Mouse (Mus musculus): ENCODE results near the gene Stard10.

Gene Stard10

DNA sequence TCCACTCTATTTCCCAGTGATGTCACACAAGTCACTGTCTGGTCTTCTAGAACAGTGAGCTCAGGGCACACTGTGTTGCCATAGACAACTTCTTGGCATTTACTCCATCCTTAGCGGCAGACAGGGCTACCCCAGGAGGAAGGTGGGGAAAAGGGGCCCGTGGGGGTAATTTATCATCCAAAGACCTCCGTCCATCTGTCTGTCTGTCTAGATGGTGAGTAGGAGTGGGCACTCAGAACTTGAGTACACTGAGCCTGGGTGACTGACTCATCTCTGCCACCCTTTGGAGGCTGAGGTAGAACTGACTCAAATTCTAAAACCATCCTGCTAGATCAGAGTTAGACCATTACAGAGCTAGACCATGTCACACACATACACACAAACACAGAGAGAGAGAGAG lies at the start of gene Stard10:
Stard10 (plus strand) TSS at position 73 of the 400 bp plus-strand sequence.
- DNase-seq (ENCODE audit: low read depth): no peak

DNA sequence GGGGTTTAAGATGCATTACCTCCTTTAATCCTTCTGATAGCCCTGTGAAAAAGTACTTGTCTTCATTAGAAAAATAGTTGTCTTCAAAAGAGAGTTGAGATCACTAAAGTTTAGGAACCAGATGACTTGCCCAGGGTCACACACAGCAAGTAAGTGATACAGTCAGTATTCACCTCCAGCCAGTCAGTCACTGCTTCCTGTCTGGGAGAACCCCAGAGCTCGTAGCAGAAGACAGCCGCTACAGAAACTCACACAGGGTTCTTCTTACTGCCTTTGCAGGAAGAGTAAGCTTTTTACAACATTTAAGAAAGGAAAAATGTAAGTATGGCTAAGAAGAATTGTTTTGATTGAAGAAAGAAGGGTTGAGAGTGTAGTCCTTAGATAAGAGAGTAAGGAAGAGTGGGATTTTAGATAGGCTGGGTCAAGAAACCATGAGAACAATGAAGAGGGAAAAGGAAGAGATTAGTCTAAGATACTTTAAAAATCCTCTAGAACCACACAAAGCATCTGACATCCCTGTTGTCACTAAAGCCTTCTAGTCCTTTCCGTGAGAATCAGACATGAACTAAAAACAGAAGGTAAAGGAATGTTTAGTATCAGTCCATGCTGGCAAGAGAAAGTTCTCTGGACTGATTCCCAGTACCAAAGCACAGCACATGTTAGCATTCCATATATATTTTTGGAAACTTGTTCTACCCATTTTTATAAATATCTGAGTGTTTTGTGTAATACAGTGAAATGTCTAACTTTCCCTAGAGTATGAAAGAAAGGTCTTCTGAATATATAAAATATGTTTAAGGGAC lies 49.2 kb upstream of the Stard10 start:
- no peak for DNase-seq (ENCODE audit: low read depth)

DNA sequence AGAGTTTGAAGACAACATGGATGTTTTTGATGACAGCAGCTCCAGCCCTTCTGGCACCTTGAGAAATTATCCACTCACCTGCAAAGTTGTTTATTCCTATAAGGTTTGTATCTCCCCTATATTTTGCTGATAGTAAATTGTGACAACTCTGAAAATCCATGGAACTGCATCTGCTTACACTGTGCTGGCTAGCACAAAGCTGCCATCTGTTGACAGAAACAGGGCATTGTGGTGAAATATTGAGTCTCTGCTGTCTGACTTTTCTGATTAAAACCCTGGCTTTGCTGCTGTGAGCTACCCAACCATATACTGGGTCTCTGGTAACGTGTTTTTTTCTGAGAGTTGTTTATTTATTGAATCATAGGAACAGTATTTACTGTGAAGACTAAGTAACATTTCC lies 45.3 kb upstream of the Stard10 start:
- no peak for DNase-seq (ENCODE audit: low read depth)

DNA sequence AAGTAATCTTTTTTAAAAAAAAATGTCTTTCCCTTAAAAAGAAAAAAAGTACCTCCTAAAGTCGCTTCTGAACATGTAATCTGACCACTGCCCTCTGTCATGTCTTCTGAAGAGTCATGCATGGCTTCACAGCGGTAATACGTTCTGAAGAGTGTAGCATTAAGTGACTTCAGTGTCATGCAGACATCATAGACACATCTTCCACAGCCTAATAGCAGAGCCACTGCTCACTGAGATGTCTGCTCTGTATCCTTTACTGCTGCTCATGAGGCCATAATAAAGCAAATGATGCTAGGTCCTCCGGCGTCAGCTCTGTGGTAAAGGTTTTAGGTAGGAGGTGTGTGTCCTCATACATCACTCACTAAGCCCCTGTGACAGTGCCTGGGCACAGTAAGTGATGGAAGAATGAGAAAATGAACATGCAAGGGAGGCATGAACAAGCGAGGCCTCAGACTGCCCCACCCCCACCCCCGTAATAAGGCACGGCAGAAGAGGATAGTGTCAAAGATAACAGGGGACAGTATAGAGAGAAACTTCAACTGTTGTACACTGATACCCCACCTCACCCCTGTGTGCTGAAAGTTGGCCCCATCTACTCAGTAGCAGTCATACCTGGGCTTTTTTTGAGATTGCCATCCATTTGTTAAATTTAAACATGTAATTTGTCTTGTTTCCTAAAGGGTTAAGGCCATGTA lies 44.3 kb upstream of the Stard10 start:
- DNase-seq (ENCODE audit: low read depth): no peak

DNA sequence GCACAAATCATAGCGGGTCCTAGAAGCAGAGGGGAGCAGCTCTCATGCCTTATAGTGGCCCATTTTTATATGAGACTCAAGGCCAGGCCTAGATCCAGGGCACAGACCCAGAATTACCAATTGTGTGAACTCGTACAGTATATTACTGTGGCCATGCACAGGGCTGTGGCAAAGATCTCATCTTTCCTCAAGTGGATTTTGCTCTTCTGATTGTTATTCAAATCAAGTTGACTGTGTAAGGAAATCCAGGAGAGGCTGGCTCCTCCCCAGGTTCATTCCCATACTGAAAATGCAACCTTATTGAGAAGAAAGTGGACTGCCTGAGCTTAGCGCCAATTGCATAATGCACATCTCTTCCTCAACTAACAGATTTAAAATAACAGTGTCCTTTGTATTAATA lies 34.2 kb upstream of the Stard10 start:
- DNase-seq (ENCODE audit: low read depth): no peak

DNA sequence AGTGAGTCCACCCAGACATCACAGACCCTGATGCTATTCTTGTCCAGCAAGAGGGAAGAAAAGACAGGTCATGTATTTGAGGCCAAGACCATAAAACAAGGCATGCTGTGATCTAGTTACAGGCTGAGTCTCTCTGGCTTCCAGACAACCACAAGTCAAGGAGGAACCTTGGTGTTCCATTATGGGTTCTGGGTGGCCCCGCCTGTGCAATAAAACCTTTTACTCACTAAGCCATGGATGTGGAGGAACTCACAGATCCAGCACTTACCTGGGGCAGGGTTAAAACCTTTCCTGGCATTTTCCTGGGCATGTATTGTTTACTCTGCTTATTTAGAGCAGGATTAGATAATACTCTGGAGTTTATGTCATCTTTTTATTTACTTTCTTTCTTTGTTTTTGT lies 32.4 kb upstream of the Stard10 start:
- DNase-seq (ENCODE audit: low read depth): no peak

DNA sequence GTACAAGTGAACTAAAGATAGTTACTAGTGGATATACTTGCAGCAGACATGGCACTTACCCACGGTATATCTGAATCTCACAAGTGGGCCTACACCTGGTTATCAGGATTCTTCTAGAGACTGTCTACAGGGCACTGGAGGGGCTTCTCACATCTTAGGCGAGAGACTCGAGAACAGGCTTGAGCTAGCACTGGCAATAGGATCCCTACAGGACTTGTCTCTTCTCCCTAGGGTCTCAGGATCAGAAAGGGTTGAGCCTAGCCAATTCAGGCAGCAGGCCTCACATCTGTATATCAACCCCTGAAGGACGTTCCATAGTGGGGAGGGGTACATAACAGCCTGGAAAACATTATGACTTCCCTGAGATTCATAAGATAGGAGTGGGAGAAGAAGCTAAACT lies 30.0 kb upstream of the Stard10 start:
- DNase-seq (ENCODE audit: low read depth): no peak

DNA sequence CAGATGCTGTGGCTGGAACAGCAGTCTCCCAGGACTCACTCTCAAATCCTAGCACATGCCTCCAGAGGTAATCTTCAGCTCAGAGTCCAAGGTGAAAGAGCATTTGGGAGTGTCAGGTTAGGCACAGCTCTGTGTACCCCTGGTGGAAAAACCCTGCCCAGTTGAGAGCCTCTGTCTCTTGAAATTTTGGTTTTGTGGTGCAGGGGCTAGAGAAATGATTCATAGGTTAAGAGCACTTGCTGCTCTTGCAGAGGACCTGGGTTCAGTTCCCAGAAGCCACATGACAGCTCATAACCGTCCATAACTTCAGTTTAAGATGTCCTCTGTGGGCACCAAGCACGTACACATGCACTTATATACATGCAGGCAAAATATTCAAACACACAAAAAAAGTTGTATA lies 29.1 kb upstream of the Stard10 start:
- peak; percentile 57 for DNase-seq (ENCODE audit: low read depth)

DNA sequence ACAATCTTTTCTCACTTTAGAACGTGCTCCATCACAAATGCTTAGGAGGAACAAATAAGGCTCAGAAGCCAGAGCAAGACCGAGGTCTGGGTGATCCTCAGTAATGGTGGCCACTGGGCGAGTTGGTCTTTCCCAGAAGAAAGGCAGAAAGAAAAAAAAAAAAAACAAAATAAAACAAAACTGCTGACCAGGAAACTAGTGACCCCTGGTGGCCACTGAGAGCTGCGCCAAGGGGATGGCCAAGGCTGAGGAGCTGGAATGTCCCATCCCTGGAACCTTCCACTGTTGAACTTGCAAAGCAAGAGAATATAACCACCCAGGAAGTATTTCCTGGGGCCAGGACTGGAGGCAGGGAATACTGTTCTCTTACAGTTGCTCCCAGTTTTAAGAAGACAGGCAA lies 28.4 kb upstream of the Stard10 start:
- DNase-seq (ENCODE audit: low read depth): peak; percentile 70

DNA sequence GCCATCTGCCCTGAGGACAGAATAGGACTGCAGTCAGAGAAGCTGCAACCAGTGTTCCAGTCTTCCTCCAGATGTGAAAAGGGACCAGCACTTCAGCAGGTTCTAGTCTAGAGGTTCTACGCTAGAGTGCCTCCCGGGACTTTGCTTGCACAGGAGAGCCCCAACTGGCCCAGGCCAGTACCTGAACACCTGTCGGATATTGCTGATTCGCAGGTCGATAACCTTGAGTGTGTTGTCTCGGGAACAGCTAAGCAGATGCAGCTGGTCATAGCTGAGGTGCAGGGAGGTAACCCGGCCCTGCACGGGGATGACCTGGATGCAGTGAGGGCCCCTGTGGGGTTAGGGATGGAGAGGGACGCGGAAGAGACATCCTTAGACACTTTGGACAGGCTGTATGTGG lies 26.5 kb upstream of the Stard10 start:
- DNase-seq (ENCODE audit: low read depth): no peak

DNA sequence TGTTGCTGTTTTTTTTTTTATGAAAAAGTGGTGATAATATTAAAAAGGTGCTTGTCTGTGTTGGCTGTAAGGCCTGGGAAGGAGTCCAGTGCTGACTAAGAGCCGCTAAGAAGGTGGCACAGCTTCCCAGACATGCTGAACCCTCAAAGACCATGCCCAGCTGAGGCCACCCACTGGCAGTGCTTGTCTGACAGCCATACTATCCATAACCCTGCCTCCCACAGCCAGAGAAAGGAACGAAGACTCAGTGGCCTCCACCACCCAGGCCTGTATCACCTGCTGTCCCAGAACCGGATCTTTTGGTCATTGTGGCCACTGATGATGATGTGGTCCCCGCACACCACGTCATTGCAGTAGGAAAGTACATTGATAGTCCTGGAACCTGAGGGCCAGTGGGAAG lies 25.7 kb upstream of the Stard10 start:
- DNase-seq (ENCODE audit: low read depth): no peak

DNA sequence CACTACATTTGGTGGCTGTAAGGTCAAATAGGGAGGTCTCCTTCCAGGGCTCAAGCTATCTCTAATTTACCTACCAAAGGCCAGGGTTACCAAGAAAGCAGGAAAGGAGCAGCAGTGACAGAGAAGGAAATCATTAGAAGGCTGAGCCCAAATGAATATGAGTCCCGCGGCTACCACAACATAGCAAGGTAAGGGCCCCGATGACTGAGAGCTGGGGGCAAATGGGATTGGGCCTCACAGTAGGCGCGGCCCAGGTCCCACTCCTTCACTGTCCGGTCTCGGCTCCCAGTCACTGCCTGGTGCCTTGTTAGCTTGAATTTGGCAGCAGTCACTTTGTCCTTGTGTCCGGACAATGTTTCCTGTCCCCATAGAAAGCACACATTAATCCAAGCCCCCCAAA lies 25.2 kb upstream of the Stard10 start:
- DNase-seq (ENCODE audit: low read depth): no peak

DNA sequence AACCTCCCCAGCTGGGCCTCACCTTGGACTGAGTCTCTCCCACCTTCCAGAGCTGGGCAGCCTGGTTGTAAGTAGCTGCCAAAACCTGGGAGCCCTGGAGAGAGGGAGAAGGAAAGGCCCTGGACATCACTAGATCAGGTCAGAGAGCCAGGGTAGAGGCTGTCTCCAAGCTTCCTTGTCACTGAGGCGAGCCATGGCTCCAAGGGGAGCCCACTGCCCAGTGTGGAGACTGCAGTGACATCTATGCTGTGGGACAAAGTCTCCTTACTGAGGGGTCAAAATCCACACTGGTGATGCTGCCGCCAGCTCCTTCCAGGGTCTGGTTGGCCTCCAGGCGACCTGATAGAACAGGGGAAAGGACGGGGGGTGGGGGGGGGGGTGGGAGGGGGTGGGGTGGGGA lies 24.8 kb upstream of the Stard10 start:
- no peak for DNase-seq (ENCODE audit: low read depth)

DNA sequence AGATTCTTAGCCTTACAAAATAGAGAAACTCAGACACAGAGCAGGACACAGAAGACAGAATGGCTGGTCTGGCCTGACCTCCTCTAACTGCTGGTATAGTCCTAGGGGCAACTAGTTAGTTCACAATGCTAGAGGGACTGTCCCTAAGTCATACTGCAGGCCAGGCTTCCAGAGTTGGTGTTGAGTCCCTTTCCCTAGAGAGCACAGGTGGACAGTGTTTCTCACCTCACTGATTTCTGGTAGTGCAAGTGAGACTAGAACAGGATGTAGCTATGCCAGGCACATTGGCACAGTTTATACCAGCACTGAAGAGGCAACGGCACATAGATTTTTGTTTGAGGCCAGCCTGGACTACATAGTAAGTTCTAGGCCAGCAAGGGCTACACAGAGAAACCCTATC lies 24.2 kb upstream of the Stard10 start:
- DNase-seq (ENCODE audit: low read depth): no peak

DNA sequence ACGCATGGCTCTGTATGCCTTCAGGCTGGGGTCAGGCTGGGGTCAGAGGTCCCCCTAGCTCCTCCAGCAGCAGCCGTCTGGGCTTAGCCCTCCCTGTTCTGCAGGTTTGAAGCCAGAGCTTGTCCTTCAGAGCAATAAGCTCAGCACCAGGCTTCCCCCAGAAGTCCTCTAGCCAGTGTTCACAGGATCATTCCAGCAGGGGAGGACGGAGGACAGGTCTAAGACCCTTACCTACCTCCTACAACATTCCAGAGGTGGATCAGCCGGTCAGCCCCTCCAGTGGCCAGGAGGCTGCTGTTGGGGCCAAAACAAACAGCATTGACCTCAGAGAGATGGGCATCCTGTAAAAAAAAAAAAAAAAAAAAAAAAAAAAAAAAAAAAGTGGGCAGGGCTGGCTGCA lies 23.7 kb upstream of the Stard10 start:
- no peak for DNase-seq (ENCODE audit: low read depth)

DNA sequence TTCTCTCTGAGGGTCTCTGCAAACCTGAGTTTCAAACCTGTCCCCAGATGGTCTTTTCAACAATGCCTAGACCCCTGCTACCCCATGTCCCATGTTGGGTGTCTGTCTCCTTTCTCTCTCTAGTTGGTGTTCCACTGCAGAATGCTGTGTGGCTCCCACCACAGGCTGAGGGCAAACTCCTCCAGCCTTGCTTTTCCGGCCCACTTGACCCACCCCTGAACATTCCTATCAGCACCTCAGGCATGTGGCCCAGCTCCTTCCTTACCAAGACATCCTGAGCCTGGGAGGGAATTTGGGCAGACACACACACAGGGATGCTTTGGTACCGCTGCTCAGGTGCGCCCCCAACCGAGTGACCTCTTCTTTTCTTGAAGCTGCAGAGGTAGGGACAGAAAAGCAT lies 23.3 kb upstream of the Stard10 start:
- DNase-seq (ENCODE audit: low read depth): no peak

DNA sequence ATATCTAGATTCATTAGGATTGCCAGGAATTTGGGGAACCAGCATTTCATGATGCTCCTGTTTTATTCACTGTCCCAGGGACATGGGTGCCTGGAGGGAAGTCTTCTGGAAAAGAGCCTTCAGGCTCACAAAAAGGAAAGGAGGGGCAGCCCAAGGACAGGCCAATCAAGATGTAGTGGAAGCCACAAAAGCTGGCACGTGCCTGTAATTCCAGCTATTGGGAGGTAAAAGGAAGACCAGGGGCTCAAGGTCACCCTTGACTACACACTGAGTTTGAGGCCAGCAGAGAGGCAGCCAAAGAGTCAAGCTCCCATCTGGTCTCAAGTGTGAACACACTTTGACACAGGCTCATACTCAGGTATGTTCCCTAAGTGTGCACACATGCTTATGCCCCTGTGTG lies 21.4 kb upstream of the Stard10 start:
- no peak for DNase-seq (ENCODE audit: low read depth)

DNA sequence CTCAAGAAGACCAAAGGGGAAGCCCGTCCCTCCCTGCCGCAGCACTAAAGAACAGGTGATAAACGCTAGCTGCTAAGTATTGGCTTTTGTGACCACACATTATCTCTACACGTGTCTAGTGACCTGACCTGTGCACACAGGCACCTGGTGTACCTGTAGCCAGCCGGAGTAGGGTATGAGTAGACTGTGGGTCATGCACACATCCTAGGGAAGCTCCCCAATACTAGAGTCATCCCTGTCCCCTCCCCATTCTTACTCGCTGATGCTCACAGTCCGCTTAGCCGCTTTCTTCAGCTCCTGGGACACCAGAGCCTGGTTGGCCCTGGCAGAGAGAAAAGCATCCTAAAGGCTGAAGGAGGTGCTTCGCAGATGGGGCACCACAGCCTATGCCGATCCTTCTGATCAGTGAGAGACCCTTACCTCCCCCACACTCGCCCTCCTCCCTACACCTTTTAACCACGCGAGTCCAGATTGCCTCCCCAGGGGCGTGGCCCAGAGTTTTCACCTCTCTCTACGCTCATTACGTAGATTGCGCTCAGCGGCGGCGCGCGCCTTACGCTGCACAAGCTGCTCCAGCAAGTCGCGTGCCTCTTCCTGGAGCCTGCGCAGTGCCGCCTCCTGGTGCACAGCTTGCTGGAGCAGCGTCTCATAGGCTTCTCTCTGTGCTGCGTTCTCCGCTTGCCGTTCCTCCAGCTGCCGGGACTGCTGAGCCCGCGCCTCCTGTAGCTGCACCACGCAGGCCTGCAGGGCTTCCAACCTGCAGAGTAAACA lies 20.4 kb upstream of the Stard10 start:
- DNase-seq (ENCODE audit: low read depth): peak; percentile 54

DNA sequence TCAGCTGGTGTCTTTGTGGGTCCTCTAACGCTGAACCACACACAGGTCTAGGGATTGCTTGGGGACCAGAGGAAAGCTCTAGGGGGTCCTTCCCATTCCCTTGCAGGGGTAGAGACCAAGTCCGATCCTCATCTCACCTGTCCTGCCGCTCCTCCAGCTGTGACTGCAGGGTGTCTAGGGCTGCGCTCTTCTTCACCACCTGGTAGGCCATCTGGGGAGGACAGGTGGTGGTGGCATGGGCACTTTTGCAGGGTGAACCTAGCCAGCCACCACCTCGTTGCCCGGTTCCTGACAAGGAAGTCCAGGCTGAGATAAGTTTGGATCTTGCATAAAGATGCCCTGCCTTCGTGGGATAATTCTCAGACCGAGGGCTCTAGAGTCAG lies 19.9 kb upstream of the Stard10 start:
- no peak for DNase-seq (ENCODE audit: low read depth)

DNA sequence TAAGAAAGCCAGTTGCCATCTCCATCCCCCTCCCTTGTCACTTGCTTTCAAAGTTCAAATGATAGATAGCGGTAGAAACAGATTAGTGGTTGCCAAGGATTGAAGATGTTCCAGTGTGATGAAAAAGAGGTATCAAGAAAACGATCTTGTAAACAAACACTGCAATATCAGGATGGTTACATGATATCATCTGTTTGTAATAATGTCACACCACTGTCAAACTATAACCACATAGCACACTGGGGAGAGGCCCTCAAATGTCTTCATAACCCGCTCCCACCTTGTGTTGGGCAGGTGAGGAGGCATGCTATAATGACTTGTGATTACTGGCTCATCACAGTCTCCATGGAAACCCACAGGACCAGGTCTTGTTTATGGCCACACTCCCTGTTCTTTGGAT lies 18.5 kb upstream of the Stard10 start:
- DNase-seq (ENCODE audit: low read depth): peak; percentile 54

DNA sequence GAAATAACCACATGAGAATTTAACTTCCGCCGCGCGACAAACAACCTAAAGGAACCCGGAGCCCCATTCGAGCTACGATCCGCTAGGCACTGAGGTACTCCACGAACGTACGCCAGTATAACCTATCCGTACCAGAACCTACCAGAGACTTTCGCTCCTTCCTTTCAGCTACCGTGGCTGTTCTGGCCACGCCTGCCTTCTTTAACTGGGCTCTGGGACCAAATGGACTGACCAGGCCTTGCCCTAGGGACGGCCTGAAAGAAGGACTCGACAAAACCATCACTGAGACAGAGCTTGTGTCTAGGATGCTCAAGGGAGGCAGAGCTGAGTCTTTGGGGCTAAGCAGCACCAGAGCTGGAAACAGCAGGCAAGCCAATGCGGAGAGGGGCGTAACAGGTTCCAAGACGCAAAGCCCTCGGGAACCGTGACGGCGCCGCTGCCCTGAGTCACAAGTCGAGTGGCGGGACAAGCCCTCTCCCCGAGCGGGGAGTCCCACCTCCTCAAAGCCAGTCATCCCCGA lies 15.5 kb upstream of the Stard10 start:
- peak; percentile 88 for DNase-seq (ENCODE audit: low read depth)

DNA sequence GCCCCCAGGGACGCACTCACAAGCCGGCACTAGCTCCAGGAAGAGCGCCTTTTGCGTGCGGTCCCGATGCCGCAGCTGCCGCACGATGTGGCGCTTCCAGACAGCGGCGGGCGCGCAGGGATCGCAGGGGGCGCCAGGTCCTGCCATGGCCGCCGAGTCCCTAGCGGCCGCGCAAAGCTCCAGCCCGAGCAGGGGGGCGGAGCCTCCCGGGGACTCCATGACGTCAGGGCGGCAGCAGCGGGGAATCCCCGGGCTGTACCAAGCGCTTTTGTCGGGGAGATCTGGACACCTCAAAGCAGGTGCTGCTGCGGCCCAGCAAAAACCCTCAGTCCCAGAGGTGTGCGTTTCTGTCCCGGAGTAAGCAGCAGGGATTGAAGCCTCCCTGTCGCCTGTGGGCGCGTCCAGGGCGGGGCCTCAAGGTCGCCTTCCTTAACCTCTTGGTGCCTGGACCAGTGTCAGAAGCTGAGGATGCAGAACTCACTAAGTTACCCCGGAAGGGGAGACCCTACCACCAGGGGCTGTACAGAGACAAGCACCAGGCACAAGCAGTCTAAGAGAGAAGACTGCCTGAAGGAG lies 14.9 kb upstream of the Stard10 start, which contains the start of gene Atg16l2:
Atg16l2 (minus strand) TSS at position 371 of the 576 bp plus-strand sequence.
- peak; percentile 98 for DNase-seq (ENCODE audit: low read depth)
